Mouse (Mus musculus): Measurements from ENCODE around the gene Hapln3. TPM values are rescaled to one million over a fixed set of nuclear protein-coding genes. Genes with fewer than 3 reads are reported as not detected.

The Hapln3 gene
- polyA plus RNA-seq, 1 experiment from 2014 or later, result 3.5 TPM

DNA sequence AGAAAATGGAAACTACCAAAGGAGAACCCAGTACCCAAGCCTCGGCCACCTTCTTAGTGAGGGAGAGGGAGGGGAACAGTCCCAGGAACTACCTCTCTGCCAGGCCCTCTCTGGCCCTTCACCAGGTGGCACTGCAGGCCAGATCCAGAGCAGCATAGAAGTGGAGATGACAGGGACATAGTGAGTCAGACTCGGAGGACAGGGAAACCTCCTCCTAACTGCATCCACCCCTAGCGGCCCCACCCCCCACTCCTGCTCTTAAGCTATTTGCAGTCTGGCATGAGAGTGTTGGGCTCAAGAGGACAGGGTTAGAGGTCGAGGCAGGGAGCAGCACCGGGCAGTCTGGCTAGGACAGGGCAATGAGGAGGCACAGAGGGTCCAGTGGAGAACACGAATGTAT, 2.6 kb upstream of the Hapln3 start:
- 9% methylated on average over 6 of the region's 6 CpGs for WGBS
- Histone ChIP-seq H3K27ac (peak overlapping the region; percentile 69), H3K4me3 (no peak overlapping the region), H3K4me1 (peaks cover 54% of the 10 kb centered on the region), H3K27me3 (ENCODE audit: insufficient read depth, poor library complexity, severe bottlenecking) (no peaks in the 10 kb centered on the region), H3K36me3 (peaks cover 49% of the 10 kb centered on the region), H3K9me3 (no peaks in the 10 kb centered on the region)
- peak; percentile 84 for DNase-seq (ENCODE audit: low spot score)

DNA sequence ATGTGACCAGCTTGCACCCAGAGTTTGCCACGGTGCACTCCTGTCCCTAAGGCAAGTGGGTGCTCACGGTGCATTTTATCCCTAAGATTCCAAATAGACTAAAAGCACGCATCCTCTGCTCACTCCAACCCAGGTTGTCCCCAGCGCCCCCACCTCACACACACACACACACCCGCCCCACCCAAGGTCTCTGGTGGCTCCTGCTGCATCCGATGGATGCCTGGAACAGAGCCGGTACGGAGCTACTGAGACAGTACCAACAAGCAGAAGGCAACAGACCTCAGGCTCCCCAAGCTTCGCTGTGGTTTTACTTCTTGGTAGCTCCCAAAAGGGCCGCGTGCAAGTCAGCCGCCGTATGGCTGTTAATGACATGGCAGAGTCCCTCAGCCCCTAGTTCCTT, 433 bp downstream of the Hapln3 start:
- H3K4me1 ChIP-seq, result peaks cover 58% of the 10 kb centered on the region

GRCm38 (mm10) chr7:79129883-79130282, 935 bp downstream of the Hapln3 start:
- 15% methylated on average over 8 of the region's 8 CpGs for WGBS
- Histone ChIP-seq H3K9me3 (no peaks in the 10 kb centered on the region), H3K27me3 (ENCODE audit: insufficient read depth, poor library complexity, severe bottlenecking) (no peaks in the 10 kb centered on the region), H3K27ac (peak overlapping the region; percentile 68; the same call in 1 of the 2 replicates), H3K4me3 (peak overlapping the region; percentile 54), H3K36me3 (peaks cover 14% of the 10 kb centered on the region), H3K4me1 (peaks cover 62% of the 10 kb centered on the region)
- DNase-seq (ENCODE audit: low spot score), result no peak

More for the DNA sequence above, 433 bp downstream of the Hapln3 start:
- no peaks in the 10 kb centered on the region for H3K27me3 ChIP-seq (ENCODE audit: insufficient read depth, poor library complexity, severe bottlenecking)
- H3K27ac ChIP-seq, result peak overlapping the region; percentile 68
- H3K36me3 ChIP-seq, result peaks cover 19% of the 10 kb centered on the region
- 16% methylated on average over 13 of the region's 13 CpGs for WGBS
- no peaks in the 10 kb centered on the region for H3K9me3 ChIP-seq
- no peak for DNase-seq (ENCODE audit: low spot score)
- H3K4me3 ChIP-seq, result peak overlapping the region; percentile 54

DNA sequence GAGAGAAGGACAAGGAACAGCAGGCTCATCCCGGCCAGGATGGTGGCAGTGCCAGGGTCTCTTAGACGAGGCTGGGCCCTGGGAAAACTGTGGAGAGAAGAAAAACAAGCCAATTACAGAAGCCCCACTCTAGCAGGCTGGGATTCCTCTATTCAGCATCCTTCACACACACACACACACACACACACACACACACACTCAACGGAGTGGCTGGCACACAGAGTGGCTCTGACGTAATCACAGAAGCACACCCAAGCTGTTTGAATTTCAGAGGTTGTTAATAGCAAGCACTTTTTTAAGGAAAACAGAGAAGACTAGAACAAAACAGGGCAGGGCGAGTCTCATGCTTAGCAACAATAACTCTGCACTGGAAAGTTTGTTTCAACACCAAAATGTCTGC, 7.4 kb downstream of the Hapln3 start:
- Histone ChIP-seq H3K9me3 (no peaks in the 10 kb centered on the region), H3K27me3 (ENCODE audit: insufficient read depth, poor library complexity, severe bottlenecking) (no peaks in the 10 kb centered on the region), H3K4me3 (no peak overlapping the region), H3K4me1 (peaks cover 10% of the 10 kb centered on the region), H3K27ac (no peak overlapping the region), H3K36me3 (0 out of 2 replicates have a peak, but pooled peaks cover 2% of the 10 kb centered on the region)
- WGBS, result 84% methylated on average over 5 of the region's 5 CpGs
- DNase-seq (ENCODE audit: low spot score), result no peak

GRCm38 (mm10) chr7:79113848-79114247, 17.0 kb downstream of the Hapln3 start:
- Histone ChIP-seq H3K27ac (no peak overlapping the region), H3K4me1 (no peaks in the 10 kb centered on the region), H3K36me3 (0 out of 2 replicates have a peak, but pooled peaks cover 8% of the 10 kb centered on the region), H3K27me3 (ENCODE audit: insufficient read depth, poor library complexity, severe bottlenecking) (0 out of 2 replicates have a peak, but pooled peaks cover 4% of the 10 kb centered on the region), H3K4me3 (no peak overlapping the region), H3K9me3 (no peaks in the 10 kb centered on the region)
- WGBS, result 65% methylated on average over 4 of the region's 4 CpGs
- DNase-seq (ENCODE audit: low spot score), result no peak

- Histone ChIP-seq H3K9me3 (no peaks in the 10 kb centered on the region), H3K4me3 (no peak overlapping the region), H3K27me3 (ENCODE audit: insufficient read depth, poor library complexity, severe bottlenecking) (peaks cover 15% of the 10 kb centered on the region), H3K36me3 (no peaks in the 10 kb centered on the region), H3K4me1 (no peaks in the 10 kb centered on the region), H3K27ac (no peak overlapping the region)
- WGBS, result 76% methylated on average over 5 of the region's 5 CpGs
- no peak for DNase-seq (ENCODE audit: low spot score)
Measured at GRCm38 (mm10) chr7:79096492-79096891, 34.3 kb downstream of the Hapln3 start.

GRCm38 (mm10) chr7:79089111-79089510, 41.7 kb downstream of the Hapln3 start:
- Histone ChIP-seq H3K4me1 (no peaks in the 10 kb centered on the region), H3K36me3 (no peaks in the 10 kb centered on the region), H3K27ac (no peak overlapping the region), H3K9me3 (no peaks in the 10 kb centered on the region), H3K4me3 (no peak overlapping the region), H3K27me3 (ENCODE audit: insufficient read depth, poor library complexity, severe bottlenecking) (peaks cover 5% of the 10 kb centered on the region)
- no peak for DNase-seq (ENCODE audit: low spot score)
- 64% methylated on average over 4 of the region's 4 CpGs for WGBS

- 20% methylated on average over 7 of the region's 7 CpGs for WGBS
- Histone ChIP-seq H3K9me3 (no peaks in the 10 kb centered on the region), H3K4me1 (no peaks in the 10 kb centered on the region), H3K27me3 (ENCODE audit: insufficient read depth, poor library complexity, severe bottlenecking) (peaks cover 38% of the 10 kb centered on the region), H3K4me3 (no peak overlapping the region), H3K36me3 (no peaks in the 10 kb centered on the region), H3K27ac (no peak overlapping the region)
- DNase-seq (ENCODE audit: low spot score), result peak; percentile 79
Measured at GRCm38 (mm10) chr7:79080572-79081399, 50.0 kb downstream of the Hapln3 start.

- Histone ChIP-seq H3K9me3 (no peaks in the 10 kb centered on the region), H3K27me3 (ENCODE audit: insufficient read depth, poor library complexity, severe bottlenecking) (peaks cover 47% of the 10 kb centered on the region), H3K4me3 (no peak overlapping the region), H3K27ac (no peak overlapping the region), H3K4me1 (no peaks in the 10 kb centered on the region), H3K36me3 (no peaks in the 10 kb centered on the region)
- no peak for DNase-seq (ENCODE audit: low spot score)
- WGBS, result 66% methylated on average over 3 of the region's 3 CpGs
Measured at GRCm38 (mm10) chr7:79079212-79079611, 51.6 kb downstream of the Hapln3 start.

GRCm38 (mm10) chr7:79068231-79068630, 62.6 kb downstream of the Hapln3 start:
- H3K9me3 ChIP-seq, result no peaks in the 10 kb centered on the region
- H3K4me3 ChIP-seq, result no peak overlapping the region
- H3K27me3 ChIP-seq (ENCODE audit: insufficient read depth, poor library complexity, severe bottlenecking), result peaks cover 5% of the 10 kb centered on the region; the same call in 1 of the 2 replicates
- no peak overlapping the region for H3K27ac ChIP-seq
- no peak for DNase-seq (ENCODE audit: low spot score)
- no peaks in the 10 kb centered on the region for H3K36me3 ChIP-seq
- WGBS, result 17% methylated on average over 4 of the region's 4 CpGs
- peaks cover 15% of the 10 kb centered on the region for H3K4me1 ChIP-seq

DNA sequence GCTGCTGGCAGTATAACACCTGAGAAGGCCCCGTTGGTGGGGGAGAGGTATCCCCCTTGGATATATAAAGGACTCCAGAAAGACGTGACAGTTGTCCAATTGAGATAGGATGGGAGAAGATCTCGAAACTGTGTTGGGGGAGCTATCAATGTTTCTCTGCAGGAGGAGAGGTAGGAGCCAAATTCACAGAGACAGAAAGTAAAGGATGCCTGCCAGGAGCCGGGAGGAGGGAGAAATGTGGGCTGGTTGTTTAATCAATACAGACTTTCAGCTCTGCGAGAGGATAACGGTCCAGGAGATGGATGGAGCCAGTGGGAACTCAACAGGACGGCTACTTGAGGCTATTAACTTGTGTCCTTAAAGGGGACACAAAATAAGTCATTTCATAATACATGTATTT, 63.4 kb downstream of the Hapln3 start:
- Histone ChIP-seq H3K4me1 (peaks cover 15% of the 10 kb centered on the region), H3K4me3 (no peak overlapping the region), H3K36me3 (no peaks in the 10 kb centered on the region), H3K9me3 (no peaks in the 10 kb centered on the region), H3K27ac (no peak overlapping the region), H3K27me3 (ENCODE audit: insufficient read depth, poor library complexity, severe bottlenecking) (peaks cover 8% of the 10 kb centered on the region; the same call in 1 of the 2 replicates)
- DNase-seq (ENCODE audit: low spot score), result no peak
- 64% methylated on average over 7 of the region's 7 CpGs for WGBS

All from heart, embryonic 10.5 days (tissue).